Mouse (Mus musculus): Measurements from ENCODE around the gene Btg2. TPM values are rescaled to one million over a fixed set of nuclear protein-coding genes. Genes with fewer than 3 reads are reported as not detected.

Gene Btg2
- total and polyA plus RNA-seq, 3 experiments = 7.2 to 19.7 (median 11.6) TPM

DNA sequence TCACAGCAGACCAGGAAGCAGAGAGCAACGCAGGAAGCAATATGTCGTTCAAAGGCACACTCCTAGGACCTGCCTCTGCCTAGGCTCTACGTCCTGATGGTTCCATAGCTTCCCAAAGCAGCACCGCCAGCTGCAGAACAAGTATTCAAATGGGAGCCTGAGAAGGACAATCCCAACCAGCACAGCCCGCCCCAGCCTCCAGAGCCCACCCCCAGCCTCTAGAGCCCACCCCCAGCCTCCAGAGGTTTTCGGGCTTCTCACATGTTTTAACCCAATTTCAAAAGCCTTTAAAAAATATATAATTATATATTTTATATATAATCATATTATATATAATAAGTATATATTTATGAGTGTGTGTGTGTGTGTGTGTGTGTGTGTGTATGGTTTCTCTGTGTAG, 29.4 kb downstream of the Btg2 start:
- H3K27ac ChIP-seq (ENCODE audit: insufficient read depth, low read depth) = no peak overlapping the region
- no peak for TF ChIP-seq JUND (conservative IDR thresholded peaks at IDR 0.05; ENCODE audit: low read depth, low read length)
- TF ChIP-seq ZC3H11A (IDR thresholded peaks at IDR 0.05; ENCODE audit: low read depth, low read length) = no peak
- TF ChIP-seq SMC3 (IDR thresholded peaks at IDR 0.05; ENCODE audit: low read depth, low read length) = no peak
- no peak for TF ChIP-seq HCFC1 (IDR thresholded peaks at IDR 0.05; ENCODE audit: low read depth, low read length)
- no peak for TF ChIP-seq ZMIZ1 (IDR thresholded peaks at IDR 0.05; ENCODE audit: low read depth, low read length)
- TF ChIP-seq TBP (conservative IDR thresholded peaks at IDR 0.05; ENCODE audit: low read depth, low read length) = no peak
- no peak for TF ChIP-seq USF2 (conservative IDR thresholded peaks at IDR 0.05; ENCODE audit: low read depth, low read length)
- TF ChIP-seq MAZ (IDR thresholded peaks at IDR 0.05; ENCODE audit: low read depth, low read length) = no peak
- TF ChIP-seq ELF1 (IDR thresholded peaks at IDR 0.05; ENCODE audit: low read depth, low read length) = no peak
- TF ChIP-seq E2F4 (IDR thresholded peaks at IDR 0.05; ENCODE audit: insufficient replicate concordance, low read depth, low read length) = no peak
- TF ChIP-seq NELFE (IDR thresholded peaks at IDR 0.05; ENCODE audit: low read depth, low read length) = no peak
- TF ChIP-seq TCF12 (IDR thresholded peaks at IDR 0.05; ENCODE audit: low read depth, low read length) = no peak
- no peak for TF ChIP-seq IRF4 (IDR thresholded peaks at IDR 0.05; ENCODE audit: low read depth, low read length)
- TF ChIP-seq RAD21 (IDR thresholded peaks at IDR 0.05; ENCODE audit: low read depth, low read length) = no peak
- no peak for TF ChIP-seq GABPA (IDR thresholded peaks at IDR 0.05; ENCODE audit: insufficient replicate concordance, low read depth, low read length)
- no peak for TF ChIP-seq RCOR1 (conservative IDR thresholded peaks at IDR 0.05; ENCODE audit: low read depth, low read length)
- H3K4me3 ChIP-seq (replicated peaks in 1 of 3; ENCODE audit: low read depth in 2 of 3, low read length in 2 of 3, poor library complexity in 1 of 3) = no peak overlapping the region
- no peak for DNase-seq (ENCODE audit: extremely low read depth)
- H3K36me3 ChIP-seq (replicated peaks in 1 of 2; ENCODE audit: control insufficient read depth in 1 of 2, insufficient read depth in 1 of 2, low read length in 1 of 2) = no peaks in the 10 kb centered on the region
- H3K9ac ChIP-seq (ENCODE audit: insufficient read depth, low read depth) = no peak overlapping the region
- H3K79me2 ChIP-seq (replicated peaks; ENCODE audit: control insufficient read depth, extremely low read depth, insufficient read depth, poor library complexity, severe bottlenecking) = no peaks in the 10 kb centered on the region
- in situ Hi-C loops (cut with MboI; ENCODE audit: low pct_ligation_motif_present, low pct_unique_long_range_greater_than_20kb, low sequenced_read_pairs) (loop anchor here (5.0 to 10.0 kb wide), 3 partner anchors 55 to 307 kb away; no protein-coding TSS in a partner anchor), dilution Hi-C loops (cut with MboI; ENCODE audit: extremely low pct_ligation_motif_present, extremely low pct_unique_long_range_greater_than_20kb, low sequenced_read_pairs) (no loop called here)
- no peak overlapping the region for H3K4me2 ChIP-seq (ENCODE audit: insufficient read depth, low read depth, poor library complexity, severe bottlenecking)
- peaks cover under 1 to 17% of the 10 kb centered on the region in 2 experiments; a peak in 3 of 4 replicates for H3K4me1 ChIP-seq (ENCODE audit: control insufficient read depth in 1 of 2, insufficient read depth in 2 of 2)
- H3K9me3 ChIP-seq (replicated peaks; ENCODE audit: low read length) = no peaks in the 10 kb centered on the region
- peaks cover 55% of the 10 kb centered on the region for H3K27me3 ChIP-seq (replicated peaks)

DNA sequence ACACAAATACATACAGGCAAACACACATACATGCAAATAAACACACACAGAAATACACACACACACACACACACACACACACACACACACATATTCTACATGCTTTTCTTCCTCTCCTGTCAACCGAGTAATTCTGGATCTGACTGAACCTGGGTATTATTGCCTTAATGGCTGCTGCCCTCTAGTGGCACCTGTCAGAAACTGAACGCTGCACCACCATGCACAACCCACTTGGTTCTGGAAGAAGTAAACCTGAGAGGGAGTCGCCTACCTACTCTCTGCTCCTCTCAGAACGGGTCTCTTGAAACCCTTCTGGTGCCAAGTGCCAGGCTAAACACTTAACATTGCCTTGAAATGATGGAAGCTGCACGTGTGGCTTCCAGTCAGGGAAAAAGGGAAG, 30.2 kb downstream of the Btg2 start:
- no peaks in the 10 kb centered on the region for H3K9me3 ChIP-seq (replicated peaks; ENCODE audit: low read length)
- H3K27me3 ChIP-seq (replicated peaks) = peaks cover 56% of the 10 kb centered on the region
- no peak overlapping the region for H3K27ac ChIP-seq (ENCODE audit: insufficient read depth, low read depth)
- peaks cover 3 to 17% of the 10 kb centered on the region in 2 experiments; a peak in 3 of 4 replicates for H3K4me1 ChIP-seq (ENCODE audit: control insufficient read depth in 1 of 2, insufficient read depth in 2 of 2)
- in situ Hi-C loops (cut with MboI; ENCODE audit: low pct_ligation_motif_present, low pct_unique_long_range_greater_than_20kb, low sequenced_read_pairs) (loop anchor here (5.0 to 10.0 kb wide), 3 partner anchors 54 to 306 kb away; no protein-coding TSS in a partner anchor), dilution Hi-C loops (cut with MboI; ENCODE audit: extremely low pct_ligation_motif_present, extremely low pct_unique_long_range_greater_than_20kb, low sequenced_read_pairs) (no loop called here)
- H3K4me3 ChIP-seq (replicated peaks in 1 of 3; ENCODE audit: low read depth in 2 of 3, low read length in 2 of 3, poor library complexity in 1 of 3) = no peak overlapping the region
- peak; percentile 82 for DNase-seq (ENCODE audit: extremely low read depth)
- H3K79me2 ChIP-seq (replicated peaks; ENCODE audit: control insufficient read depth, extremely low read depth, insufficient read depth, poor library complexity, severe bottlenecking) = no peaks in the 10 kb centered on the region
- no peaks in the 10 kb centered on the region for H3K36me3 ChIP-seq (replicated peaks in 1 of 2; ENCODE audit: control insufficient read depth in 1 of 2, insufficient read depth in 1 of 2, low read length in 1 of 2)
- no peak overlapping the region for H3K9ac ChIP-seq (ENCODE audit: insufficient read depth, low read depth)
- no peak overlapping the region for H3K4me2 ChIP-seq (ENCODE audit: insufficient read depth, low read depth, poor library complexity, severe bottlenecking)
- TF ChIP-seq RAD21 (IDR thresholded peaks at IDR 0.05; ENCODE audit: low read depth, low read length) (peak; percentile 91), E2F4 (IDR thresholded peaks at IDR 0.05; ENCODE audit: insufficient replicate concordance, low read depth, low read length) (no peak), JUND (conservative IDR thresholded peaks at IDR 0.05; ENCODE audit: low read depth, low read length) (peak; percentile 74), GABPA (IDR thresholded peaks at IDR 0.05; ENCODE audit: insufficient replicate concordance, low read depth, low read length) (no peak), POLR2A (IDR thresholded peaks at IDR 0.05; ENCODE audit: low read depth, low read length) (no peak), CHD2 (IDR thresholded peaks at IDR 0.05; ENCODE audit: low read length) (no peak), USF1 (IDR thresholded peaks at IDR 0.05; ENCODE audit: low read depth, low read length) (no peak), NELFE (IDR thresholded peaks at IDR 0.05; ENCODE audit: low read depth, low read length) (no peak), SMC3 (IDR thresholded peaks at IDR 0.05; ENCODE audit: low read depth, low read length) (peak; percentile 85), POLR2AphosphoS2 (IDR thresholded peaks at IDR 0.05; ENCODE audit: low read depth, low read length) (no peak), MXI1 (IDR thresholded peaks at IDR 0.05; ENCODE audit: low read depth, low read length) (no peak), UBTF (IDR thresholded peaks at IDR 0.05; ENCODE audit: low read depth, low read length) (no peak), MYC (IDR thresholded peaks at IDR 0.05; ENCODE audit: low read depth, low read length) (0 out of 2 replicates have a peak, but pooled peaks have one; percentile 38), RCOR1 (conservative IDR thresholded peaks at IDR 0.05; ENCODE audit: low read depth, low read length) (no peak), EP300 (IDR thresholded peaks at IDR 0.05; ENCODE audit: low read length) (no peak), MAX (IDR thresholded peaks at IDR 0.05; ENCODE audit: low read length) (no peak), ZNF384 (IDR thresholded peaks at IDR 0.05; ENCODE audit: low read depth, low read length) (no peak), IRF4 (IDR thresholded peaks at IDR 0.05; ENCODE audit: low read depth, low read length) (peak; percentile 84), KAT2A (IDR thresholded peaks at IDR 0.05; ENCODE audit: insufficient replicate concordance, low read length) (no peak), TCF12 (IDR thresholded peaks at IDR 0.05; ENCODE audit: low read depth, low read length) (no peak), PAX5 (IDR thresholded peaks at IDR 0.05; ENCODE audit: low read length) (no peak), ZC3H11A (IDR thresholded peaks at IDR 0.05; ENCODE audit: low read depth, low read length) (peak; percentile 30; the same call in 1 of the 2 replicates), ETS1 (conservative IDR thresholded peaks at IDR 0.05; ENCODE audit: low read depth, low read length) (no peak), ELF1 (IDR thresholded peaks at IDR 0.05; ENCODE audit: low read depth, low read length) (no peak), ZKSCAN1 (IDR thresholded peaks at IDR 0.05; ENCODE audit: borderline replicate concordance, low read depth, low read length) (no peak), CTCF (conservative IDR thresholded peaks at IDR 0.05 in 1 of 2, IDR thresholded peaks at IDR 0.05 in 1 of 2; ENCODE audit: low read depth in 2 of 2, low read length in 2 of 2) (peak; percentile 64 to 93; a peak in 3 of 4 replicates)

Measured in CH12.LX (cell line).